In genomic region chr5:5206012-5206411, GRCm38 (mm10) we compare ENCODE assay signal across 15 mouse cellular contexts.
DNase-seq lines count a peak whose midpoint lies in the region; ATAC-seq and TF ChIP-seq lines count a peak whose summit lies in the region.
"Had no signal": no experiment of that assay in that cellular context is flagged by ENCODE, and none has a peak within 500 bp of the region (broad histone marks: within the 10 kb centered on the region; RNA-seq: fewer than 3 reads in every experiment).

No protein-coding gene starts in this region.

- no peak overlapping the region for H3K27ac ChIP-seq in midbrain, embryonic 14.5 days (replicated peaks; ENCODE audit: low read depth, low read length)
- H3K27ac ChIP-seq in midbrain, embryonic 11.5 days (ENCODE audit: low read depth, low read length) = no peak overlapping the region
- H3K27ac ChIP-seq in hindbrain, embryonic 12.5 days = no peak overlapping the region
- no peak overlapping the region for H3K27ac ChIP-seq in neural tube, embryonic 14.5 days (ENCODE audit: low read depth, low read length)
- H3K27ac ChIP-seq in left cerebral cortex, adult 2 months = no peak overlapping the region
- H3K27ac ChIP-seq: forebrain, embryonic 15.5 days; intestine, embryonic 15.5 days; layer of hippocampus, adult 2 months; limb, embryonic 13.5 days; macrophage had no signal

- H3K9ac ChIP-seq in midbrain, embryonic 14.5 days (replicated peaks; ENCODE audit: low read length) = no peak overlapping the region
- no peak overlapping the region for H3K9ac ChIP-seq in midbrain, embryonic 11.5 days (ENCODE audit: low read length)
- H3K9ac ChIP-seq in hindbrain, embryonic 12.5 days = no peak overlapping the region
- no peak overlapping the region for H3K9ac ChIP-seq in neural tube, embryonic 14.5 days (replicated peaks; ENCODE audit: low read depth, low read length)
- H3K9ac ChIP-seq: forebrain, embryonic 15.5 days; intestine, embryonic 15.5 days; limb, embryonic 13.5 days had no signal

- no peaks in the 10 kb centered on the region for H3K36me3 ChIP-seq in midbrain, embryonic 14.5 days (ENCODE audit: control insufficient read depth, insufficient read depth, low read length)
- no peaks in the 10 kb centered on the region for H3K36me3 ChIP-seq in midbrain, embryonic 11.5 days (ENCODE audit: control insufficient read depth, insufficient read depth, low read length)
- no peaks in the 10 kb centered on the region for H3K36me3 ChIP-seq in hindbrain, embryonic 12.5 days
- H3K36me3 ChIP-seq in neural tube, embryonic 14.5 days (ENCODE audit: control insufficient read depth, insufficient read depth, low read length) = no peaks in the 10 kb centered on the region
- H3K36me3 ChIP-seq: forebrain, embryonic 15.5 days; intestine, embryonic 15.5 days; limb, embryonic 13.5 days had no signal

- 38% methylated on average over 9 of the region's 9 CpGs for WGBS in midbrain, embryonic 14.5 days
- WGBS in midbrain, embryonic 11.5 days = 72% methylated on average over 9 of the region's 9 CpGs
- 44% methylated on average over 9 of the region's 9 CpGs for WGBS in hindbrain, embryonic 12.5 days
- 33% methylated on average over 9 of the region's 9 CpGs for WGBS in neural tube, embryonic 14.5 days

- no peak for TF ChIP-seq CTCF in left cerebral cortex, adult 2 months (IDR thresholded peaks at IDR 0.05)

- no peak overlapping the region for H3K4me2 ChIP-seq in midbrain, embryonic 14.5 days (ENCODE audit: low read length)
- no peak overlapping the region for H3K4me2 ChIP-seq in midbrain, embryonic 11.5 days
- H3K4me2 ChIP-seq in hindbrain, embryonic 12.5 days (replicated peaks) = no peak overlapping the region
- no peak overlapping the region for H3K4me2 ChIP-seq in neural tube, embryonic 14.5 days (ENCODE audit: low read depth, low read length)
- H3K4me2 ChIP-seq: forebrain, embryonic 15.5 days; intestine, embryonic 15.5 days; limb, embryonic 13.5 days had no signal

- DNase-seq in midbrain, embryonic 14.5 days = peak; percentile 31
- DNase-seq in midbrain, embryonic 11.5 days (ENCODE audit: low spot score, missing footprints) = no peak
- DNase-seq in testis, postnatal 10 days (ENCODE audit: low spot score) = no peak
- no peak for DNase-seq in left cerebral cortex, adult 2 months (ENCODE audit: extremely low spot score in 1 of 2, low spot score in 2 of 2)
- DNase-seq: adrenal gland, postnatal 25 days; cerebellum, postnatal 36 days had no signal

- H3K27me3 ChIP-seq in midbrain, embryonic 14.5 days (ENCODE audit: control insufficient read depth, insufficient read depth, low read length) = no peaks in the 10 kb centered on the region
- H3K27me3 ChIP-seq in midbrain, embryonic 11.5 days (ENCODE audit: control insufficient read depth, insufficient read depth, low read length) = no peaks in the 10 kb centered on the region; the same call in 1 of the 2 replicates
- H3K27me3 ChIP-seq in hindbrain, embryonic 12.5 days = no peaks in the 10 kb centered on the region
- no peaks in the 10 kb centered on the region for H3K27me3 ChIP-seq in neural tube, embryonic 14.5 days (ENCODE audit: control insufficient read depth, insufficient read depth, low read length)
- H3K27me3 ChIP-seq: forebrain, embryonic 15.5 days; intestine, embryonic 15.5 days; limb, embryonic 13.5 days had no signal

- H3K4me1 ChIP-seq in midbrain, embryonic 14.5 days (ENCODE audit: control insufficient read depth, insufficient read depth, low read length) = no peaks in the 10 kb centered on the region
- no peaks in the 10 kb centered on the region for H3K4me1 ChIP-seq in midbrain, embryonic 11.5 days (ENCODE audit: control insufficient read depth, insufficient read depth, low read length)
- H3K4me1 ChIP-seq in hindbrain, embryonic 12.5 days = no peaks in the 10 kb centered on the region
- H3K4me1 ChIP-seq in neural tube, embryonic 14.5 days (ENCODE audit: control insufficient read depth, insufficient read depth, low read length) = no peaks in the 10 kb centered on the region; the same call in 1 of the 2 replicates
- H3K4me1 ChIP-seq: intestine, embryonic 15.5 days had no signal

- no peak overlapping the region for H3K4me3 ChIP-seq in midbrain, embryonic 14.5 days (replicated peaks; ENCODE audit: low read depth, low read length)
- H3K4me3 ChIP-seq in midbrain, embryonic 11.5 days (ENCODE audit: low read depth, low read length) = no peak overlapping the region
- H3K4me3 ChIP-seq in hindbrain, embryonic 12.5 days = no peak overlapping the region
- no peak overlapping the region for H3K4me3 ChIP-seq in neural tube, embryonic 14.5 days (ENCODE audit: low read depth, low read length)
- no peak overlapping the region for H3K4me3 ChIP-seq in left cerebral cortex, adult 2 months
- H3K4me3 ChIP-seq: forebrain, embryonic 15.5 days; intestine, embryonic 15.5 days; layer of hippocampus, adult 2 months; limb, embryonic 13.5 days had no signal

- H3K9me3 ChIP-seq in midbrain, embryonic 14.5 days (ENCODE audit: control insufficient read depth, low read length) = no peaks in the 10 kb centered on the region
- no peaks in the 10 kb centered on the region for H3K9me3 ChIP-seq in midbrain, embryonic 11.5 days (ENCODE audit: control insufficient read depth, low read length)
- H3K9me3 ChIP-seq in hindbrain, embryonic 12.5 days (replicated peaks) = no peaks in the 10 kb centered on the region
- no peaks in the 10 kb centered on the region for H3K9me3 ChIP-seq in neural tube, embryonic 14.5 days (ENCODE audit: control insufficient read depth, low read length)
- H3K9me3 ChIP-seq: forebrain, embryonic 15.5 days; intestine, embryonic 15.5 days; limb, embryonic 13.5 days had no signal

- ATAC-seq in midbrain, embryonic 14.5 days (ENCODE audit: low FRiP score, low TSS enrichment) = no peak
- no peak for ATAC-seq in midbrain, embryonic 11.5 days (ENCODE audit: low FRiP score)
- peak; percentile 90 for ATAC-seq in common myeloid progenitor, adult 5-6 weeks (replicated peaks; ENCODE audit: low read depth, poor library complexity, severe bottlenecking)
- 0 out of 2 replicates have a peak, but pooled peaks have one; percentile 35 for ATAC-seq in hindbrain, embryonic 12.5 days (ENCODE audit: low FRiP score)
- ATAC-seq in neural tube, embryonic 14.5 days (ENCODE audit: low read depth) = peak; percentile 60; the same call in 1 of the 2 replicates
- ATAC-seq: CD4-positive, CD25-positive, alpha-beta regulatory T cell, adult 4 months; forebrain, embryonic 15.5 days; intestine, embryonic 15.5 days had no signal

- intact Hi-C loops in left cerebral cortex, adult 2 months (cut with DNase I) = no loop called here

Comparison
In these comparisons a context has a peak if more than half of its experiments do, and no peak if none do; other contexts are left out.
1. ATAC-seq: peak in common myeloid progenitor, adult 5-6 weeks (single experiment), hindbrain, embryonic 12.5 days (single experiment) and neural tube, embryonic 14.5 days (single experiment); none in midbrain, embryonic 14.5 days (single experiment) and midbrain, embryonic 11.5 days (single experiment).